Mouse (Mus musculus): ENCODE results near the gene Odf2. TPM values are rescaled to one million over a fixed set of nuclear protein-coding genes. Genes with fewer than 3 reads are reported as not detected.

The Odf2 gene
- polyA plus RNA-seq (2017; shearing (Covaris generic)): 75.3 TPM

GRCm38 (mm10) chr2:29889066-29889944, at the start of gene Odf2:
Gene Odf2, plus strand, starts transcription at chr2:29889221.

GRCm38 (mm10) chr2:29868949-29869645, 19.9 kb upstream of the Odf2 start, which contains the start of gene Cercam:
Gene Cercam, plus strand, starts transcription at chr2:29869164.

GRCm38 (mm10) chr2:29934906-29935599, 46.0 kb downstream of the Odf2 start, which contains the start of gene Gle1:
Gene Gle1, plus strand, starts transcription at chr2:29935426.

GRCm38 (mm10) chr2:29965250-29965843, 76.3 kb downstream of the Odf2 start, which contains the start of gene Sptan1:
Gene Sptan1, plus strand, starts transcription at chr2:29965560.

Other genes with a start within 250 kb of the Odf2 start
- not detected for gene Gm13420, start 137.5 kb upstream of the Odf2 start, polyA plus RNA-seq (2017; shearing (Covaris generic))
- gene Gm13547, start 129.9 kb upstream of the Odf2 start, polyA plus RNA-seq (2017; shearing (Covaris generic)): 0.97 TPM
- gene Coq4, start 101.7 kb upstream of the Odf2 start, polyA plus RNA-seq (2017; shearing (Covaris generic)): 8.9 TPM
- 35.4 TPM for gene Trub2, start 100.7 kb upstream of the Odf2 start, polyA plus RNA-seq (2017; shearing (Covaris generic))
- gene Slc27a4, start 86.6 kb upstream of the Odf2 start, polyA plus RNA-seq (2017; shearing (Covaris generic)): 10.8 TPM
- 25.7 TPM for gene Urm1, start 69.1 kb upstream of the Odf2 start, polyA plus RNA-seq (2017; shearing (Covaris generic))
- 0.98 TPM for gene Cercam, start 20.1 kb upstream of the Odf2 start, polyA plus RNA-seq (2017; shearing (Covaris generic))
- gene Gle1, start 46.2 kb downstream of the Odf2 start, polyA plus RNA-seq (2017; shearing (Covaris generic)): 68.0 TPM
- gene Sptan1, start 76.3 kb downstream of the Odf2 start, polyA plus RNA-seq (2017; shearing (Covaris generic)): 107 TPM
- 1.3 TPM for gene Wdr34, start 159.7 kb downstream of the Odf2 start, polyA plus RNA-seq (2017; shearing (Covaris generic))
- gene Set, start 168.2 kb downstream of the Odf2 start, polyA plus RNA-seq (2017; shearing (Covaris generic)): 396 TPM
- 0.49 TPM for gene Pkn3, start 188.5 kb downstream of the Odf2 start, polyA plus RNA-seq (2017; shearing (Covaris generic))
- gene Zdhhc12, start 204.4 kb downstream of the Odf2 start, polyA plus RNA-seq (2017; shearing (Covaris generic)): 29.9 TPM
- gene Zer1, start 235.4 kb downstream of the Odf2 start, polyA plus RNA-seq (2017; shearing (Covaris generic)): 69.3 TPM
- 6.8 TPM for gene Tbc1d13, start 244.5 kb downstream of the Odf2 start, polyA plus RNA-seq (2017; shearing (Covaris generic))

All from CD4-positive, CD25-positive, alpha-beta regulatory T cell (primary cell).